Mouse (Mus musculus) layer of hippocampus, postnatal 14 days (tissue): ENCODE data around the gene Sumf1. TPM values are rescaled to one million over a fixed set of nuclear protein-coding genes. Genes with fewer than 3 reads are reported as not detected.

Source experiments
- DNase-seq, 2 experiments: peaks; one replicate each; pipeline ENCODE4 v3.0.0; 2021 to 2022; ENCODE audit warnings: low spot score in 2 of 2, mixed read lengths in 1 of 2
- long read RNA-seq, 2 experiments: library from polyadenylated mRNA; stranded (forward); transcript quantifications; one replicate each; pipeline ENCODE4 v2.0.0; 2021
- total RNA-seq, 2 experiments: library from RNA; stranded (reverse); gene quantifications; 2 replicates each; pipeline ENCODE4 v1.2.3; 2021

The Sumf1 gene
- total RNA-seq: 10 to 100 TPM; 16.6 to 19.8 TPM
- long read RNA-seq, experiment 1, transcript Sumf1-201 (9 exons, 2,593 nt): major isoform, 20 of 22 reads
- long read RNA-seq, experiment 1, partial matches to known transcripts: 1 of 22 reads
- long read RNA-seq, experiment 1, other reads (novel, unspliced or antisense): 1 of 22 reads
- long read RNA-seq, experiment 2, transcript Sumf1-201 (9 exons, 2,593 nt): major isoform, 20 of 32 reads
- long read RNA-seq, experiment 2, partial matches to known transcripts: 1 of 32 reads
- long read RNA-seq, experiment 2, other reads (novel, unspliced or antisense): 11 of 32 reads

- DNase-seq: peak; percentile 80 to 90
Observed at GRCm38 (mm10) chr6:108184847-108185684, at the start of gene Sumf1. Sumf1 (minus strand) TSS chr6:108185582.

GRCm38 (mm10) chr6:108234536-108234935 lies 49.2 kb upstream of the Sumf1 start:
- DNase-seq: no peak

GRCm38 (mm10) chr6:108233070-108233469 lies 47.7 kb upstream of the Sumf1 start:
- DNase-seq: no peak

GRCm38 (mm10) chr6:108231892-108232710 lies 46.7 kb upstream of the Sumf1 start:
- no peak for DNase-seq

- no peak for DNase-seq
Observed at GRCm38 (mm10) chr6:108230608-108231007, 45.2 kb upstream of the Sumf1 start.

- no peak for DNase-seq
Observed at GRCm38 (mm10) chr6:108228601-108229000, 43.2 kb upstream of the Sumf1 start.

GRCm38 (mm10) chr6:108228048-108228447 lies 42.7 kb upstream of the Sumf1 start:
- DNase-seq: no peak

- no peak for DNase-seq
Observed at GRCm38 (mm10) chr6:108227461-108227860, 42.1 kb upstream of the Sumf1 start.

- DNase-seq: no peak
Observed at GRCm38 (mm10) chr6:108226230-108226629, 40.8 kb upstream of the Sumf1 start.

- no peak for DNase-seq
Observed at GRCm38 (mm10) chr6:108225027-108225426, 39.6 kb upstream of the Sumf1 start.

- DNase-seq: no peak
Observed at GRCm38 (mm10) chr6:108224361-108224760, 39.0 kb upstream of the Sumf1 start.

GRCm38 (mm10) chr6:108222875-108223274 lies 37.5 kb upstream of the Sumf1 start:
- no peak for DNase-seq

GRCm38 (mm10) chr6:108222435-108222834 lies 37.1 kb upstream of the Sumf1 start:
- no peak for DNase-seq

- DNase-seq: no peak
Observed at GRCm38 (mm10) chr6:108217987-108218386, 32.6 kb upstream of the Sumf1 start.

GRCm38 (mm10) chr6:108216832-108217231 lies 31.4 kb upstream of the Sumf1 start:
- no peak for DNase-seq

- no peak for DNase-seq
Observed at GRCm38 (mm10) chr6:108216091-108216490, 30.7 kb upstream of the Sumf1 start.

- no peak for DNase-seq
Observed at GRCm38 (mm10) chr6:108214294-108214925, 29.0 kb upstream of the Sumf1 start.

GRCm38 (mm10) chr6:108213481-108214293 lies 28.3 kb upstream of the Sumf1 start:
- no peak for DNase-seq

GRCm38 (mm10) chr6:108212881-108213295 lies 27.5 kb upstream of the Sumf1 start, which contains the start of gene Itpr1:
Itpr1 (plus strand) TSS chr6:108213096.
- DNase-seq: peak; percentile 93 to 97
